Mouse (Mus musculus): Measurements from ENCODE around the gene Lasp1. TPM values are rescaled to one million over a fixed set of nuclear protein-coding genes. Genes with fewer than 3 reads are reported as not detected.

Gene Lasp1
- total RNA-seq, 2 experiments from 2014 or later = 73.3 to 74.4 TPM

GRCm38 (mm10) chr11:97880362-97880761 lies 81.6 kb downstream of the Lasp1 start:
- DNase-seq = no peak

GRCm38 (mm10) chr11:97883542-97883917 lies 84.7 kb downstream of the Lasp1 start:
- peak; percentile 75 for DNase-seq

- DNase-seq = peak; percentile 97
These were observed 85.3 kb downstream of the Lasp1 start, which contains the start of gene Fbxo47 for GRCm38 (mm10) chr11:97883918-97884600. Gene Fbxo47 (minus strand): TSS chr11:97884154.

GRCm38 (mm10) chr11:97884601-97885185 lies 85.9 kb downstream of the Lasp1 start:
- DNase-seq = no peak

DNA sequence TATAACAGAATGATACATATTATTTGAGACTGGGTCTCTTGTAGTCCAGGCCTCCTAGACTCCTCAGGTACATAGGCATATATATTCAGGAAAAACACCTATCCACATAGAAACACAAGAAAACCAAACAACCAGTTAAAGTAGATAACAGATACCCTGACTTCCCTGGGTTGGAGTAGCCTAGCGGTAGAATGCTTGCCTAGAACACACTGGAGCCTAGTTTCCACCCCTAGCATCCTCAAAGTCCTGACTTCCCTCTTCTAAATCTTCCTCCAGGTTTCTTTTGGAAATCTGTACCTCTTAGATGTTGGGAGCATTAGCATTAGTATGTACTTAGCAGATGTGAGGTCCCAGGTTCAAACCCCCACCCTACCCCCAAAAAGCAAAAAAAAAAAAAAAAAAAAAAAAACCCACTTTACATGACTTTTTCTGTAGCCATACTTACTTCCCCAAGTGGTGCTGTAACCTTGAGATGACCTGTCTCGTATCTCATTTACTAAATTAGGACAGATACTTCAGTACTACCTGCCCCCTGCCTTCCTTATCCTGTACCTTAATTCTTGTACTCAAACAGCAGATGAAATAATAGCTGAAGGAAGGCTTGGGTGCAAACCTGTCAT lies 86.6 kb downstream of the Lasp1 start:
- DNase-seq = no peak

Other genes starting within 250 kb of the Lasp1 start
- gene Srcin1, start 222.8 kb upstream of the Lasp1 start, total RNA-seq (2021) = under 1 TPM; 0.12 to 0.23 TPM
- gene Epop, start 169.3 kb upstream of the Lasp1 start, total RNA-seq (2021) = 1 to 10 TPM; 1.4 TPM
- 10 to 100 TPM; 50.2 to 51.1 TPM for gene Mllt6, start 135.6 kb upstream of the Lasp1 start, total RNA-seq (2021)
- gene Cisd3, start 113.2 kb upstream of the Lasp1 start, total RNA-seq (2021) = 10 to 100 TPM; 96.7 to 98.0 TPM
- gene Pcgf2, start 98.5 kb upstream of the Lasp1 start, total RNA-seq (2021) = 10 to 100 TPM; 31.3 to 31.8 TPM
- gene Psmb3, start 95.6 kb upstream of the Lasp1 start, total RNA-seq (2021) = 100 to 1,000 TPM; 186 to 196 TPM
- 10 to 100 TPM; 19.8 to 21.5 TPM for gene Pip4k2b, start 54.3 kb upstream of the Lasp1 start, total RNA-seq (2021)
- 10 to 100 TPM; 10.8 to 11.7 TPM for gene Cwc25, start 32.4 kb upstream of the Lasp1 start, total RNA-seq (2021)
- under 1 TPM in 1 of 2 experiments, not detected in 1; 0.45 TPM for gene 1700001P01Rik, start 23.1 kb upstream of the Lasp1 start, total RNA-seq (2021)
- gene Rpl23, start 16.6 kb upstream of the Lasp1 start, total RNA-seq (2021) = 100 to 1,000 TPM; 738 to 764 TPM
- gene B230217C12Rik, start 41.8 kb downstream of the Lasp1 start, total RNA-seq (2021) = under 1 TPM; 0.77 to 0.79 TPM
- gene Fbxo47, start 85.2 kb downstream of the Lasp1 start, total RNA-seq (2021) = 1 to 10 TPM in 1 of 2 experiments, under 1 TPM in 1; 0.79 to 1.2 TPM
- gene Plxdc1, start 187.4 kb downstream of the Lasp1 start, total RNA-seq (2021) = 1 to 10 TPM; 3.4 to 4.2 TPM
- gene Arl5c, start 197.2 kb downstream of the Lasp1 start, total RNA-seq (2021) = 1 to 10 TPM; 1.6 TPM
- 1 to 10 TPM; 7.4 to 7.5 TPM for gene Cacnb1, start 224.0 kb downstream of the Lasp1 start, total RNA-seq (2021)
- 100 to 1,000 TPM; 795 to 849 TPM for gene Rpl19, start 227.7 kb downstream of the Lasp1 start, total RNA-seq (2021)

All from heart, postnatal 4 days (tissue).